Mouse (Mus musculus): Measurements from ENCODE around the gene Rfxank.

DNA sequence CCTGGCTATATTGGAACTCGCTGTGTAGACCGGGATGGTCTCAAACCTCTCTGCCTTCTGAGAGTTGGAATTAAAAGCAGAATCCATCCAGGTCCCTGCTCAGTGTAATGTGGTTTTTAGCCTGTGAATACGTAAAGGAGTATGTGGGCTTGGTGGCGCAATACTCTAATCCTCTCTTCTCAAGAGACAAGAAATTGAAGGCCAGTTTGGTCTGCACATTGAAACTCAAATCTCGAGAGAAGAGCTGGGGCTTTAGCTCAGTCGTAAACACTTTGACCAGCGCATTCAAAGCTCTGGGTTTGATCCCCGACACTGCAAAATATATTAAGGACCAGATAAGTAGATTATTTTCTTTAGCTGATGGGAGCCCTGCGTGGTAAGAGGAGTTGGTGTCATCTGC is 1.0 kb upstream of the Rfxank start:
- TF ChIP-seq POLR2A (IDR thresholded peaks at IDR 0.05; ENCODE audit: insufficient read length, low read depth): no peak
- no peak for TF ChIP-seq E2F4 (IDR thresholded peaks at IDR 0.05; ENCODE audit: insufficient read depth)
- no peak for TF ChIP-seq USF1 (IDR thresholded peaks at IDR 0.05; ENCODE audit: low read depth)
- TF ChIP-seq MYOG (IDR thresholded peaks at IDR 0.05; ENCODE audit: control insufficient read depth in 1 of 3, insufficient read depth in 1 of 3, insufficient read length in 2 of 3, low read depth in 2 of 3): no peak
- no peak for TF ChIP-seq MAX (IDR thresholded peaks at IDR 0.05; ENCODE audit: low read depth)

Measured in myocyte (in vitro differentiated cells).